Mouse (Mus musculus) intestine, embryonic 16.5 days (tissue): ENCODE measurements at regions not wholly inside any gene's neighbourhood (a gene's known extent, or its start where the extent isn't known, plus 50 kb on each side); places are given as distances from the start of the nearest gene placed in this dataset.

Experiments
- ATAC-seq: fragments of 200-750 bp; cut with Nextera tagmentation; 2 replicates; pipeline ENCODE4 v1.8.0; 2017; ENCODE audit warnings: moderate TSS enrichment, moderate library complexity
- H3K27ac ChIP-seq: fragments of 300-500 bp; sonication (generic); 2 replicates; pipeline ENCODE4 v1.5.1; 2014; ENCODE audit warnings: mild to moderate bottlenecking, low read length
- H3K27me3 ChIP-seq: fragments of 300-500 bp; sonication (generic); replicated peaks from 2 replicates; pipeline ENCODE4 v1.6.1; 2014; ENCODE audit warnings: low read length, control low read depth, mixed read lengths; ENCODE audit not compliant: control insufficient read depth, insufficient read depth
- H3K36me3 ChIP-seq: fragments of 300-500 bp; sonication (generic); 2 replicates; pipeline ENCODE4 v1.6.1; 2014; ENCODE audit warnings: low read length, control low read depth; ENCODE audit not compliant: control insufficient read depth, insufficient read depth
- H3K4me1 ChIP-seq: fragments of 300-500 bp; sonication (generic); 2 replicates; pipeline ENCODE4 v1.6.1; 2014; ENCODE audit warnings: low read length, control low read depth, mixed read lengths; ENCODE audit not compliant: control insufficient read depth, insufficient read depth
- H3K4me2 ChIP-seq: fragments of 300-500 bp; sonication (generic); 2 replicates; pipeline ENCODE4 v1.6.1; 2014; ENCODE audit warnings: low read depth, low read length, control low read depth
- H3K4me3 ChIP-seq: fragments of 300-500 bp; sonication (generic); 2 replicates; pipeline ENCODE4 v1.5.1; 2014; ENCODE audit warnings: mild to moderate bottlenecking, low read length
- H3K9ac ChIP-seq: fragments of 300-500 bp; sonication (generic); 2 replicates; pipeline ENCODE4 v1.6.1; 2014; ENCODE audit warnings: low read depth, low read length
- H3K9me3 ChIP-seq: fragments of 300-500 bp; sonication (generic); 2 replicates; pipeline ENCODE4 v1.6.1; 2016; ENCODE audit warnings: low read length, control low read depth; ENCODE audit not compliant: control insufficient read depth
- WGBS: fragments of 180-500 bp; shearing (Covaris S2); extraction: QIAGEN DNeasy Blood & Tissue Kit; methylation state at CpG from one replicate; pipeline ENCODE4 v1.1.7; 2014; 5-methylcytosine and 5-hydroxymethylcytosine counted together

- no peak for ATAC-seq
- WGBS, result 30% methylated on average over 4 of the region's 4 CpGs
Observed at GRCm38 (mm10) chr7:137751151-137751859, 313.9 kb downstream of the Glrx3 start.

GRCm38 (mm10) chr7:137765961-137766360 lies 328.5 kb downstream of the Glrx3 start:
- no peaks in the 10 kb centered on the region for H3K9me3 ChIP-seq

More at GRCm38 (mm10) chr7:137751151-137751859, 313.9 kb downstream of the Glrx3 start:
- no peaks in the 10 kb centered on the region for H3K27me3 ChIP-seq
- no peaks in the 10 kb centered on the region for H3K36me3 ChIP-seq
- H3K4me3 ChIP-seq, result no peak overlapping the region
- no peaks in the 10 kb centered on the region for H3K4me1 ChIP-seq
- H3K9me3 ChIP-seq, result no peaks in the 10 kb centered on the region
- no peak overlapping the region for H3K4me2 ChIP-seq
- H3K9ac ChIP-seq, result no peak overlapping the region
- H3K27ac ChIP-seq, result no peak overlapping the region

GRCm38 (mm10) chr7:137766721-137767120 lies 329.3 kb downstream of the Glrx3 start:
- no peak overlapping the region for H3K27ac ChIP-seq
- 51% methylated on average over 2 of the region's 2 CpGs for WGBS
- no peak overlapping the region for H3K4me3 ChIP-seq
- H3K9ac ChIP-seq, result no peak overlapping the region
- no peak overlapping the region for H3K4me2 ChIP-seq
- no peaks in the 10 kb centered on the region for H3K27me3 ChIP-seq
- no peaks in the 10 kb centered on the region for H3K9me3 ChIP-seq
- ATAC-seq, result no peak
- H3K36me3 ChIP-seq, result no peaks in the 10 kb centered on the region
- H3K4me1 ChIP-seq, result no peaks in the 10 kb centered on the region

More at GRCm38 (mm10) chr7:137765961-137766360, 328.5 kb downstream of the Glrx3 start:
- Histone ChIP-seq H3K27me3 (no peaks in the 10 kb centered on the region), H3K9ac (no peak overlapping the region), H3K4me3 (no peak overlapping the region), H3K4me2 (no peak overlapping the region), H3K27ac (no peak overlapping the region), H3K4me1 (no peaks in the 10 kb centered on the region), H3K36me3 (no peaks in the 10 kb centered on the region)
- no peak for ATAC-seq
- 44% methylated on average over 3 of the region's 3 CpGs for WGBS

- H3K9me3 ChIP-seq, result no peaks in the 10 kb centered on the region
- ATAC-seq, result no peak
Observed at GRCm38 (mm10) chr7:137773051-137773964, 335.9 kb downstream of the Glrx3 start.

GRCm38 (mm10) chr7:137773965-137774310 lies 336.5 kb downstream of the Glrx3 start:
- no peak overlapping the region for H3K4me2 ChIP-seq
- no peaks in the 10 kb centered on the region for H3K4me1 ChIP-seq
- no peaks in the 10 kb centered on the region for H3K9me3 ChIP-seq
- no peak overlapping the region for H3K4me3 ChIP-seq
- H3K27me3 ChIP-seq, result no peaks in the 10 kb centered on the region
- H3K27ac ChIP-seq, result no peak overlapping the region
- H3K36me3 ChIP-seq, result no peaks in the 10 kb centered on the region
- no peak overlapping the region for H3K9ac ChIP-seq
- ATAC-seq, result no peak
- WGBS, result 63% methylated on average over 7 of the region's 7 CpGs

More at GRCm38 (mm10) chr7:137773051-137773964, 335.9 kb downstream of the Glrx3 start:
- Histone ChIP-seq H3K27me3 (no peaks in the 10 kb centered on the region), H3K36me3 (no peaks in the 10 kb centered on the region), H3K4me2 (no peak overlapping the region), H3K4me1 (no peaks in the 10 kb centered on the region), H3K4me3 (no peak overlapping the region), H3K27ac (no peak overlapping the region), H3K9ac (no peak overlapping the region)
- 81% methylated on average over 7 of the region's 7 CpGs for WGBS

- Histone ChIP-seq H3K36me3 (no peaks in the 10 kb centered on the region), H3K27ac (no peak overlapping the region), H3K9me3 (no peaks in the 10 kb centered on the region), H3K4me2 (no peak overlapping the region), H3K4me3 (no peak overlapping the region), H3K4me1 (no peaks in the 10 kb centered on the region), H3K27me3 (no peaks in the 10 kb centered on the region), H3K9ac (no peak overlapping the region)
- no peak for ATAC-seq
Observed at GRCm38 (mm10) chr7:137783954-137784353, 346.5 kb downstream of the Glrx3 start.

GRCm38 (mm10) chr7:137805361-137805760 lies 367.9 kb downstream of the Glrx3 start:
- no peaks in the 10 kb centered on the region for H3K27me3 ChIP-seq
- ATAC-seq, result no peak
- WGBS, result 48% methylated on average over 6 of the region's 6 CpGs
- H3K9ac ChIP-seq, result no peak overlapping the region
- no peak overlapping the region for H3K27ac ChIP-seq
- H3K4me2 ChIP-seq, result no peak overlapping the region
- no peaks in the 10 kb centered on the region for H3K36me3 ChIP-seq
- H3K4me1 ChIP-seq, result no peaks in the 10 kb centered on the region
- H3K4me3 ChIP-seq, result no peak overlapping the region
- H3K9me3 ChIP-seq, result no peaks in the 10 kb centered on the region

GRCm38 (mm10) chr7:137812839-137813238 lies 375.4 kb downstream of the Glrx3 start:
- no peak overlapping the region for H3K4me2 ChIP-seq
- no peaks in the 10 kb centered on the region for H3K36me3 ChIP-seq
- no peaks in the 10 kb centered on the region for H3K9me3 ChIP-seq
- no peak for ATAC-seq
- H3K27me3 ChIP-seq, result no peaks in the 10 kb centered on the region
- H3K4me1 ChIP-seq, result no peaks in the 10 kb centered on the region
- WGBS, result 79% methylated on average over 3 of the region's 3 CpGs
- no peak overlapping the region for H3K27ac ChIP-seq
- H3K9ac ChIP-seq, result no peak overlapping the region
- H3K4me3 ChIP-seq, result no peak overlapping the region

- no peak overlapping the region for H3K4me2 ChIP-seq
- no peak for ATAC-seq
- H3K9ac ChIP-seq, result no peak overlapping the region
- no peak overlapping the region for H3K4me3 ChIP-seq
- H3K27ac ChIP-seq, result no peak overlapping the region
- 85% methylated on average over 2 of the region's 2 CpGs for WGBS
- H3K36me3 ChIP-seq, result no peaks in the 10 kb centered on the region
- H3K4me1 ChIP-seq, result no peaks in the 10 kb centered on the region
- no peaks in the 10 kb centered on the region for H3K9me3 ChIP-seq
- no peaks in the 10 kb centered on the region for H3K27me3 ChIP-seq
Observed at GRCm38 (mm10) chr7:137840520-137840919, 403.1 kb downstream of the Glrx3 start.
